Mouse (Mus musculus) urinary bladder, postnatal 25 days (tissue): ENCODE measurements around the gene Smc3.
"Not testable (repeated sequence)": the region's sequence is repeated elsewhere in the genome, so short reads cannot be mapped to it uniquely, and the experiment has no call there.

Experiments used
- DNase-seq: peaks from one replicate; pipeline ENCODE4 v3.0.0; 2022; ENCODE audit warnings: low spot score

Gene Smc3

GRCm38 (mm10) chr19:53653624-53654467, 53.6 kb downstream of the Smc3 start:
- DNase-seq, result no peak

DNA sequence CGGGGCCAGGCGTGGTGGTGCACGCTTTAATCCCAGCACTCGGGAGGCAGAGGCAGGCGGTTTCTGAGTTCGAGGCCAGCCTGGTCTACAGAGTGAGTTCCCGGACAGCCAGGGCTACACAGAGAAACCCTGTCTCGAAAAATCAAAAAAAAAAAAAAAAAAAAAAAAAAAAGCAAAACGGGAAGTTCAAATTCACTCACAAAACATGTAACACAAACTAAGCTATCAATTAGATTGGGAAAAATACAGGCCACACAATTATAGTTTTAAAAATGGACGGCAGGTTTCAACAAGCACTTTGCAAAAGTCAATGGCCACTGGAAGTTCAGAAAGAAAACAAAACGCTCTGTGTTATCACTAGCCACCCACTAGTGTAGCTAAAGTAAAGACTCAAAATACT, 56.2 kb downstream of the Smc3 start:
- not testable (repeated sequence) for DNase-seq

DNA sequence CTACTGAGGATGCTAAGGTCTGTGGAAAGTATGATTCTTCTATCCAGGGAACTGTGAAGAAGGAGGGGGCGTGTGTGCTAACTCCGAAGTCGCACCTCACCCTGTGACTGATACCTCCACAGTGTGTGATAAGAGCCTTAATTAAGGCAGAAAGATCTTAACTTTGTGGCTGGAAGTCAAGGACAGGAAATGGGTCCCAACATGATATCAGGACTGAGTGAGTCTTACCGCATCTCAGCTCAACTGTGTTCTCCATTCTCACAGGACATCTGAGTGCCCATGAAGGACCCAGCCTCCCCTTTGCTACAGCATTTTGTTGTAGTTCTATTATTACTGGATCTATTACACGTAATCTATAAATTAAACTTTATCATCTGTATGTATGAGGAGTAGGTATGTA, 57.2 kb downstream of the Smc3 start:
- DNase-seq, result no peak

DNA sequence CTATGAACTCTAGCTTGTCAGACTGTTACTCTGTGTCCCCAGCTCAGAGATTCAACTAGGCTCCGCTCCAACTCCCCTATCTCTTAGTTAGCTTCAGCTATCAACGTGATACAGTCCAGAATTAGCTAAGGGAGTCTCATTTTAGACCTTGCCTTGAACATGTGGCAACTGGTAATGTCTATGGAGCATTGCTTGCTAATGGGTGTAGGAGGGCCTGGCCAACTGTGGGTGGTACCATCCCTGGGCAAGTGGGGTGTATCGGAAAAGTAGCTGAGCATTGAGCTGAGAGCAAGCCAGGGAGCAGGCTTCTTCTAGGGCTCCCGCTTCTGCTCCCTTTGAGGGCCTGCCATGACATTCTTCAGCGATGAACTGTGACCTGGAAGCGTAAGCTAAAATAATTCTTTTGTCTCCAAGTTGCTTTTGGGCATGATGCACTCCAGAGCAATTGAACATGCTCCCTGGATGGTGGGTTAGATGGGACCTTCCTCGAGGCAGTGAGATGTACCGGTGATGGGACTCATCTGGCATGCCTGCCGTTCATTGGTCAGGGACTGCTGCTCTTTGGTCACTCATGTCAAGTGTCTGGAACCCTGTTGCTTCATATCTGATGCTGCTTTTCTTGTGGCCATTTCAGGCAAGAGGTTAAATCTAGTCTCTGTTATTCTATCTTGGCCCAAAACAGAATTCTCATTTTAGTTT, 60.7 kb downstream of the Smc3 start:
- DNase-seq, result no peak

DNA sequence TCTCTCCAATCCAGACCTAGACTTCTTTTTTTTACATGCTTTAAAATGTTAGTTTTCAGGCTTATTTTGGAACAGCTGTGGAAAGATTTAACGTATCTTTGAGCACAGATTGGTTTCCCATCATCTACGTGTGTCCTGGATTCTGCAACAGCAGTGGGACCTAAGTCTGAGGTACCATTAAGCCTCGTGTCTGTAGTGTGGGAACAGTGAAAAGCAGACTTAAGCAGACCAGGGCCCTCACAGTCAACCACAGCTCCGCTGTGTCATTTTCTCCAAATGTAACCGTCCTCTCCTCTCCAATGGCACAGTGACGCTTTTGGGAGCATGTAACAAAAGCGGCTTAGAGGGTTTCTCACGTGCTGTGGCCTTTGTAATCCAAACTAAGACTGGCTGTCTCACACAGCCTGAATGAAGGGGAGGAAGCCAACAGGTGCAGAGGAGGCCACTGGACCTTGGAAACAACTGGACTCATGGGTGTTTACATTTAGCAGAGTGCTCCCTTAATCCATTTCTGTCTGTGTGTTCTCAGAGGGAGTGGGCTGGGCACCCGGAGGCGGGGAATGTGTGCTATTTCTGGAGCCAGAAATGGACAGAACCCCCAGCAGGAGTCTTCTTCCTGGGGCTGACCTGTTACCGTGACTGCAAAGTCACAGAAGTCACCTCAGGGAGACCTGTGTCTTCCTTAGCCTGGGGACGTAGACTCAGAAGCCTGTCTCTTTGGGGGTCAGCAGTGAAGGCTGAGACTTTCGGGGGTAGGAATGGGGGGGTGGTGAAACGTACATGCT, 61.9 kb downstream of the Smc3 start:
- no peak for DNase-seq

DNA sequence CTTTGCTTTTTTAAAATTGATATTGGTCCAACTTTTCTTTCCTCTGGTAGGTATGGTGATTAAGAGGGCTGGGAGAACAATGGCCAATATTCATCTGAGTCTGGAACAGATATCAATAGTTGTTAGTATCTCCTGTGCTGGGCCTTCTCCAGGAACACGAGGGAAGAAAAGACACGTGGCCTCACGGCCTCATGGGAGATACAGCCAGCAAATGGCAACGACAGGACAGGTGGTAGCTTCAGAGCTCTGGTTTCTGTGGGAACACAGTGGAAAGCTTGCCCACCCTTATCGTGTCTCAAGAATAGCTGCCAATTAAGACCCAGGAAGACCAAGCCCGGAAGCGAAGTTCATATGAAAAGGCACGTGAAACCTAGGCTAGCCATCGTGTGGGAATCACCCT, 64.6 kb downstream of the Smc3 start:
- no peak for DNase-seq

GRCm38 (mm10) chr19:53665391-53665790, 65.2 kb downstream of the Smc3 start:
- no peak for DNase-seq

- no peak for DNase-seq
Measured at GRCm38 (mm10) chr19:53666708-53667107, 66.5 kb downstream of the Smc3 start.

DNA sequence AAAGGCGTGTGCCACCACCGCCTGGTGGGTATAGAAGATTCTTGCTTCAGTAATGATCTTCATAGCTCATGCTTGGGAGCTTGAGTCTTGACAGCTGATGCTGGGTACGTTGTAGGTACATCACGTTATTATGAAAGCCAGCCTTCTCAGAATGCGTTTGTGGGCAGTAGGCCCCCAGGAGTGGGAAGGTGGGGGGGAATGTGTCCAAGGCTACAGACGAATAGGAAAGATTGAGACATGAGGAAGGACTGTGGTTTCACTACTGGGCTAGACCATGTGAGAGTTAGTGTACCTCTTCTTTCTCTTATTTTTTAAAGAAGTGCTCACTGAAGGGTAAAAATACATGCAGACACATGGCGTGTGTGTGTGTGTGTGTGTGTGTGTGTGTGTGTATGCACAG, 68.6 kb downstream of the Smc3 start:
- DNase-seq, result no peak

DNA sequence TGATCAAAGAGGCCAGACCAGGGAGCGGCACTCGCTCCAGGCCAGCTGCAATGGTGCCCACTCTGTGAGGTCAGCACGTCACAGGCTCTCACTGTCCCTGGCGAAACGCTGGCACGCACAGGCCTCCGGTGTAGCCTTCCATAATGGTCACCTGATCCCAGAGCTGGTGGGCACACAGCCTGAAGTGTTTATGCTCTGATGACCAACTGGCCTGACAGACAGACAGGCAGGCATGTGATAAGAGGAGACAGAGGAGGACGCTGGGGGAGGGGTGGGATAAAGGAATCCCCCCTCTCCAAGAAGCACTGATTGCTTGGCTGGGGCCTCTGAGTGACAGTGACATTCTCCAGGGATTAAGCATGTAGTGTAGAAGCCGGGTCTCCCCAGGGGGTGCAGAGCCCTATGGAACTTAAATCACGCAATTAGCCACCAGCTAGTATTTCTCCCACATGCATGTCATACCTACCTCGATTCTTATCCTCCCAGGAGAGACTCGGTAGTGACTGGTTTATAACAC, 70.5 kb downstream of the Smc3 start:
- DNase-seq, result no peak

GRCm38 (mm10) chr19:53671432-53671831, 71.2 kb downstream of the Smc3 start:
- no peak for DNase-seq

GRCm38 (mm10) chr19:53674131-53674925, 74.1 kb downstream of the Smc3 start:
- DNase-seq, result no peak

DNA sequence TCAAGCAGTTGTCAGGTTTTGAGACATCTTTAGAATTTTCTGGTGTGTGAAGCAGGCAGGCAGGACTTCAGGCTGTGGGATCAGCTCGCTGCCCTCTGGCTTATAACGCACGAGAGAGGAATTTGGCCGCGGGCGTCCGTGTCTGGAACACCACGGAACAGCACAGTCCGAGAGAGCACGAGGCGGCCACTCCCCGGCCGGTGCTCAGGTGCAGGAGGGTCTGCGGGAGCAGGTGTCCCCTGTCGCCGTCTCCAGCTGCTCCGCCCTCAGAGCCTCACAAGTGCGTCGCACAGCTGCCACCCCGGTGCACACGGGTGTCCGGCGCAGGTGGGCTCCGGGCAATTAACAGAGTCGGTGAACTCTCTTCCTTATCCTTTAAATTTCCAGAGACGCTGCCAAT, 76.0 kb downstream of the Smc3 start:
- no peak for DNase-seq

DNA sequence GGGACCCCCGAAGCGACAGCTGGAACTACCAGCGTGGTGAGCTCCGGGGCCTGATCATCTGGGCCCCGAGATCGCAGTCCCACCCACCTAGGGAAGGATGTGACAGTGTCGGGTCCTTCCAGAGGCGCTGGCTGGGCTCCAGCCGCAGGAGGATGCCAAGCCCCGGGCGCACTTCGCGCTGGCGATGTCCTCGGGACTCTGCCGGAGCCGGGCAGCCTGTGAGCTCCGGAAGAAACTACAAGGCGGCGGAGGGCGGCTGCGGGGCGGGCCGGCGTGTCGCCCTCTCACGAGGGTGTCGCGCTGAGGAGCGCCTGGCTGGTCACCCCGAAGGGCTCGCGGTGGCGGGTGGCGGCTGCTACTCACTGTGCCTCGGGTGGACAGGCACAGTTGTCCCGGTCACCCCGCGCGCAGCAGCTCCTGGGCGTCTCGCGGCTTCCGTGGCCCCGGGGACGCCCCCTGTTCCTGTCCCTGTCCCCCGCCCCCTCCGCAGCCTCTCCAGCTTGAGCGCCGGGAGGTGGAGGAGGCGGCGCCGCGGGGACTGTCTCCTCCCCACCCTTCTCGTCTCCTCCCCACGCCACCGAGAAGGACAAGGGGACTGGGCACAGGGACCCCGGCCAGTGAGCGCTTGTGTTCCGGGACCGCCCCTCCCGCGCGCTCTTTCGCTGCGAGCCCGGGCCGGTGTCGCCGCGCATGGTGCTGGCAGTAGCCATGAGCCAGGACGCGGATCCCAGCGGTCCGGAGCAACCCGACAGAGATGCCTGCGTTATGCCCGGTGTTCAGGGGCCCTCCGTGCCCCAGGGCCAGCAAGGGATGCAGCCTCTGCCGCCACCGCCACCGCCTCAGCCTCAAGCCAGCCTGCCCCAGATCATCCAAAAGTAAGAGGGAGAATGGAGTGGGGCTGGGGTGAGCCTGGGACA, 76.8 kb downstream of the Smc3 start, which contains the start of gene Rbm20:
TSS of gene Rbm20 (plus strand) at position 589 of the 917 bp plus-strand sequence.
- DNase-seq, result peak; percentile 19

- no peak for DNase-seq
Measured at GRCm38 (mm10) chr19:53679194-53679593, 79.0 kb downstream of the Smc3 start.

DNA sequence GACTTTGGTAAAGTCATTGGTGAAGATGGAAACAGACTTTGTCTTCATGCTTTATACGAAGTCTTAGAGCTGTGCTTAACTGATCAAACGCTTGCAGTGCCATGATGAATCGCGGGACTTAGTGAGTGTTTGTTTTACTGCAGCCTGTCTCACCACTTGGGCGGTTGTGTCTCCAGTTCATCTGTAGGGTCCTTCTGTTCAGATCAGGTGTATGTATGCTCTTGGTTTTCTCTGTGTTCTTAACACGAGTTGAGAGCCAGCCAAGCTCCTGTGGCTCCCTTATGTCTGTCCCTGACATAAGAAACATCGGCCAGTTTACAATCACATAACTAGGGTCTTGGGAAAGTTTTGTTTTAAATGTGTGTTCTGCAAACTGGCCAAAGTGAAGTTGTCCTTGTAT, 79.8 kb downstream of the Smc3 start:
- DNase-seq, result no peak

GRCm38 (mm10) chr19:53682427-53682826, 82.2 kb downstream of the Smc3 start:
- DNase-seq, result no peak

DNA sequence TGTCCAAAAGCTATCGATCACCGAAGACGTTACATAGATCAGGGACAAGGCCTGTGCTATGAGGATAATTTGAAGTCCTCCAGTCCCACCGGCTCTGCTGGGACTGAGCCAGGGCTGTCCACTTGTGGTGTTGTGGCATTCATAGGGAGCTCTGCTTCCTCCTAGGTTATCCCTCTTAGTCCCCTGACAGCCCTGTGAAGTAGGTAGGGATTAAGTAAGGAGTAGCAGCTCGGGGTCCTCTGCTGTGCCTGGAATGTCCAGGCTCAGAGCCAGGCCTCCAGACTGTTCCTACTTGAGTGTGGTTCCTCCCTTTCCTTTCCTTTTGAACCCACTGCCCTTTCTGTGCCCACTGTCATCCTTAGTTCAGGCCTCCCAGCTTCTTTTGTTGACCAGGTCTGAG, 87.4 kb downstream of the Smc3 start:
- DNase-seq, result no peak

GRCm38 (mm10) chr19:53690816-53691215, 90.6 kb downstream of the Smc3 start:
- DNase-seq, result no peak

GRCm38 (mm10) chr19:53694020-53694419, 93.8 kb downstream of the Smc3 start:
- no peak for DNase-seq
